ENCODE assay signal across 8 mouse cellular contexts in genomic region chr13:17804058-17804841, GRCm38 (mm10). TPM values are rescaled to one million over a fixed set of nuclear protein-coding genes. Genes with fewer than 3 reads are reported as not detected.
DNase-seq lines count a peak whose midpoint lies in the region; ATAC-seq and TF ChIP-seq lines count a peak whose summit lies in the region.

No protein-coding gene starts in this region.

- peak overlapping the region; percentile 100 for H3K4me3 ChIP-seq in embryonic facial prominence, embryonic 12.5 days
- H3K4me3 ChIP-seq in heart, embryonic 11.5 days (ENCODE audit: low read depth, low read length): peak overlapping the region; percentile 99
- peak overlapping the region; percentile 98 for H3K4me3 ChIP-seq in kidney, postnatal 0 days (replicated peaks; ENCODE audit: low read depth, low read length)
- peak overlapping the region; percentile 100 for H3K4me3 ChIP-seq in liver, embryonic 13.5 days (replicated peaks)
- peak overlapping the region; percentile 98 for H3K4me3 ChIP-seq in neural tube, embryonic 15.5 days (replicated peaks)
- peak overlapping the region; percentile 98 for H3K4me3 ChIP-seq in thymus, adult 2 months (ENCODE audit: control insufficient read depth, insufficient read depth, low read length)

- no peak for TF ChIP-seq POLR2A in thymus, adult 2 months (IDR thresholded peaks at IDR 0.05; ENCODE audit: control insufficient read depth, extremely low read depth, insufficient read depth, low read length, poor library complexity)

- peaks cover 3% of the 10 kb centered on the region; the same call in 1 of the 2 replicates for H3K36me3 ChIP-seq in embryonic facial prominence, embryonic 12.5 days
- H3K36me3 ChIP-seq in heart, embryonic 11.5 days (ENCODE audit: control insufficient read depth, insufficient read depth, low read length): no peaks in the 10 kb centered on the region
- H3K36me3 ChIP-seq in kidney, postnatal 0 days (ENCODE audit: insufficient read depth, low read length): no peaks in the 10 kb centered on the region
- no peaks in the 10 kb centered on the region; the same call in 1 of the 2 replicates for H3K36me3 ChIP-seq in liver, embryonic 13.5 days
- H3K36me3 ChIP-seq in neural tube, embryonic 15.5 days: no peaks in the 10 kb centered on the region
- H3K36me3 ChIP-seq in thymus, adult 2 months (ENCODE audit: control insufficient read depth, insufficient read depth, low read length): peaks cover 4% of the 10 kb centered on the region; the same call in 1 of the 2 replicates

- no peaks in the 10 kb centered on the region for H3K27me3 ChIP-seq in embryonic facial prominence, embryonic 12.5 days
- no peaks in the 10 kb centered on the region for H3K27me3 ChIP-seq in heart, embryonic 11.5 days (ENCODE audit: control insufficient read depth, insufficient read depth, low read length)
- no peaks in the 10 kb centered on the region for H3K27me3 ChIP-seq in kidney, postnatal 0 days (ENCODE audit: insufficient read depth, low read length)
- H3K27me3 ChIP-seq in liver, embryonic 13.5 days: no peaks in the 10 kb centered on the region
- H3K27me3 ChIP-seq in neural tube, embryonic 15.5 days (replicated peaks): no peaks in the 10 kb centered on the region
- no peaks in the 10 kb centered on the region for H3K27me3 ChIP-seq in thymus, adult 2 months (ENCODE audit: control insufficient read depth, insufficient read depth, low read length)

- peak overlapping the region; percentile 91 for H3K9ac ChIP-seq in embryonic facial prominence, embryonic 12.5 days
- H3K9ac ChIP-seq in heart, embryonic 11.5 days (ENCODE audit: low read depth, low read length): peak overlapping the region; percentile 78
- H3K9ac ChIP-seq in kidney, postnatal 0 days (ENCODE audit: low read depth, low read length): peak overlapping the region; percentile 96
- peak overlapping the region; percentile 99 for H3K9ac ChIP-seq in liver, embryonic 13.5 days
- peak overlapping the region; percentile 98 for H3K9ac ChIP-seq in neural tube, embryonic 15.5 days (replicated peaks)

- DNase-seq in retina, adult 2 months (ENCODE audit: low read depth, low spot score): peak; percentile 18
- no peak for DNase-seq in retina, postnatal 1 day
- DNase-seq in kidney, postnatal 0 days (ENCODE audit: low spot score): peak; percentile 50
- DNase-seq in liver, embryonic 13.5 days: peak; percentile 35
- peak; percentile 60 for DNase-seq in thymus, adult 2 months

- 0% methylated on average over 89 of the region's 105 CpGs for WGBS in embryonic facial prominence, embryonic 12.5 days
- 1% methylated on average over 66 of the region's 105 CpGs for WGBS in heart, embryonic 11.5 days (ENCODE audit: insufficient replicate concordance)
- WGBS in kidney, postnatal 0 days: under 1% methylated on average over 74 of the region's 105 CpGs
- WGBS in liver, embryonic 13.5 days (ENCODE audit: insufficient replicate concordance): under 1% methylated on average over 86 of the region's 105 CpGs
- under 1% methylated on average over 55 of the region's 105 CpGs for WGBS in neural tube, embryonic 15.5 days
- under 1% methylated on average over 98 of the region's 105 CpGs for WGBS in thymus, adult 2 months

- TF ChIP-seq CTCF in kidney, postnatal 0 days (IDR thresholded peaks at IDR 0.05; ENCODE audit: low read depth): no peak
- TF ChIP-seq CTCF in thymus, adult 2 months (IDR thresholded peaks at IDR 0.05; ENCODE audit: borderline replicate concordance, control insufficient read depth, extremely low read depth, insufficient read depth, low read length, poor library complexity): no peak

- peak overlapping the region; percentile 97 for H3K27ac ChIP-seq in embryonic facial prominence, embryonic 12.5 days
- H3K27ac ChIP-seq in heart, embryonic 11.5 days (ENCODE audit: low read depth, low read length): peak overlapping the region; percentile 99
- peak overlapping the region; percentile 100 for H3K27ac ChIP-seq in kidney, postnatal 0 days
- H3K27ac ChIP-seq in liver, embryonic 13.5 days: peak overlapping the region; percentile 97
- peak overlapping the region; percentile 96 for H3K27ac ChIP-seq in neural tube, embryonic 15.5 days (replicated peaks)
- H3K27ac ChIP-seq in thymus, adult 2 months (ENCODE audit: control insufficient read depth, insufficient read depth, low read length): peak overlapping the region; percentile 32

- peaks cover 6% of the 10 kb centered on the region; the same call in 1 of the 2 replicates for H3K4me1 ChIP-seq in embryonic facial prominence, embryonic 12.5 days
- peaks cover 3% of the 10 kb centered on the region; the same call in 1 of the 2 replicates for H3K4me1 ChIP-seq in heart, embryonic 11.5 days (ENCODE audit: control insufficient read depth, insufficient read depth, low read length)
- H3K4me1 ChIP-seq in kidney, postnatal 0 days (replicated peaks; ENCODE audit: insufficient read depth, low read length): no peaks in the 10 kb centered on the region; the same call in 1 of the 2 replicates
- H3K4me1 ChIP-seq in liver, embryonic 13.5 days (replicated peaks): peaks cover 33% of the 10 kb centered on the region
- peaks cover 23% of the 10 kb centered on the region for H3K4me1 ChIP-seq in neural tube, embryonic 15.5 days
- no peaks in the 10 kb centered on the region for H3K4me1 ChIP-seq in thymus, adult 2 months (replicated peaks; ENCODE audit: control insufficient read depth, insufficient read depth, low read length)

- ATAC-seq in embryonic facial prominence, embryonic 12.5 days (ENCODE audit: insufficient number of reproducible peaks, insufficient read depth, low FRiP score, low TSS enrichment): peak; percentile 17
- ATAC-seq in heart, embryonic 11.5 days (replicated peaks; ENCODE audit: insufficient number of reproducible peaks, low FRiP score, low TSS enrichment): peak; percentile 9
- peak; percentile 38 for ATAC-seq in kidney, postnatal 0 days (replicated peaks; ENCODE audit: low FRiP score, low read depth)
- peak; percentile 0 for ATAC-seq in liver, embryonic 13.5 days (ENCODE audit: low read depth)
- ATAC-seq in neural tube, embryonic 15.5 days (ENCODE audit: low FRiP score): peak; percentile 27

- peak overlapping the region; percentile 87 for H3K4me2 ChIP-seq in embryonic facial prominence, embryonic 12.5 days (replicated peaks)
- H3K4me2 ChIP-seq in heart, embryonic 11.5 days: peak overlapping the region; percentile 69
- peak overlapping the region; percentile 88 for H3K4me2 ChIP-seq in kidney, postnatal 0 days (ENCODE audit: low read length)
- peak overlapping the region; percentile 89 for H3K4me2 ChIP-seq in liver, embryonic 13.5 days
- H3K4me2 ChIP-seq in neural tube, embryonic 15.5 days: peak overlapping the region; percentile 95

- no peaks in the 10 kb centered on the region for H3K9me3 ChIP-seq in embryonic facial prominence, embryonic 12.5 days
- no peaks in the 10 kb centered on the region for H3K9me3 ChIP-seq in heart, embryonic 11.5 days (replicated peaks; ENCODE audit: control insufficient read depth, low read length)
- no peaks in the 10 kb centered on the region for H3K9me3 ChIP-seq in kidney, postnatal 0 days (replicated peaks; ENCODE audit: low read length)
- H3K9me3 ChIP-seq in liver, embryonic 13.5 days (replicated peaks): no peaks in the 10 kb centered on the region
- no peaks in the 10 kb centered on the region for H3K9me3 ChIP-seq in neural tube, embryonic 15.5 days (replicated peaks)

RNA-seq across cellular contexts. Expression of gene Cdk13, which starts 0.6 kb away (rescaled TPM):
- polyA plus RNA-seq in embryonic facial prominence, embryonic 12.5 days (2016; fragmentation: Nextera tagmentation; extraction: Ambion mirVana): 26.5 and 28.8 TPM in 2 replicates
- 10.5 and 18.0 TPM in 2 replicates for polyA plus RNA-seq in heart, embryonic 11.5 days (2014; fragmentation: Nextera tagmentation; extraction: Ambion mirVana)
- 14.0 and 16.2 TPM in 2 replicates for polyA plus RNA-seq in kidney, postnatal 0 days (2015; fragmentation: Nextera tagmentation; extraction: Ambion mirVana)
- 7.5 and 7.6 TPM in 2 replicates for polyA plus RNA-seq in liver, embryonic 13.5 days (2015; fragmentation: Nextera tagmentation; extraction: Ambion mirVana)
- polyA plus RNA-seq in neural tube, embryonic 15.5 days (2015; fragmentation: Nextera tagmentation; extraction: Ambion mirVana): 16.4 and 16.5 TPM in 2 replicates
- polyA plus RNA-seq in thymus, adult 2 months (2012; rRNA removed): 90.7 and 116 TPM in 2 replicates

Comparison
In these comparisons a context has a peak if more than half of its experiments do, and no peak if none do; other contexts are left out.
1. H3K27ac ChIP-seq: peak in every context shown above with its lines; median percentile 100 in kidney, postnatal 0 days; 99 in heart, embryonic 11.5 days; 97 in embryonic facial prominence, embryonic 12.5 days; 97 in liver, embryonic 13.5 days; 96 in neural tube, embryonic 15.5 days; 32 in thymus, adult 2 months.